Mouse (Mus musculus): ENCODE data around the gene Nptxr.

The Nptxr gene

GRCm38 (mm10) chr15:79804352-79805071 lies at the start of gene Nptxr:
Gene Nptxr (minus strand): TSS chr15:79804766.
- no peak for DNase-seq (ENCODE audit: low read depth, low spot score)

GRCm38 (mm10) chr15:79850143-79850542 lies 45.6 kb upstream of the Nptxr start:
- no peak for DNase-seq (ENCODE audit: low read depth, low spot score)

GRCm38 (mm10) chr15:79847100-79847499 lies 42.5 kb upstream of the Nptxr start:
- no peak for DNase-seq (ENCODE audit: low read depth, low spot score)

GRCm38 (mm10) chr15:79845986-79846385 lies 41.4 kb upstream of the Nptxr start:
- no peak for DNase-seq (ENCODE audit: low read depth, low spot score)

- no peak for DNase-seq (ENCODE audit: low read depth, low spot score)
Measured at GRCm38 (mm10) chr15:79842985-79843384, 38.4 kb upstream of the Nptxr start.

GRCm38 (mm10) chr15:79840281-79840680 lies 35.7 kb upstream of the Nptxr start:
- no peak for DNase-seq (ENCODE audit: low read depth, low spot score)

GRCm38 (mm10) chr15:79834881-79835260 lies 30.3 kb upstream of the Nptxr start:
- no peak for DNase-seq (ENCODE audit: low read depth, low spot score)

GRCm38 (mm10) chr15:79834130-79834880 lies 29.7 kb upstream of the Nptxr start, which contains the start of the genes Npcd and Cbx6:
Gene Npcd (minus strand): TSS chr15:79834237.
Gene Cbx6 (minus strand): TSS chr15:79834688.
- no peak for DNase-seq (ENCODE audit: low read depth, low spot score)

- DNase-seq (ENCODE audit: low read depth, low spot score) = no peak
Measured at GRCm38 (mm10) chr15:79833251-79834050, 28.9 kb upstream of the Nptxr start.

GRCm38 (mm10) chr15:79832064-79832900 lies 27.7 kb upstream of the Nptxr start:
- peak; percentile 46 for DNase-seq (ENCODE audit: low read depth, low spot score)

- DNase-seq (ENCODE audit: low read depth, low spot score) = peak; percentile 71
Measured at GRCm38 (mm10) chr15:79830388-79830787, 25.8 kb upstream of the Nptxr start.

- DNase-seq (ENCODE audit: low read depth, low spot score) = no peak
Measured at GRCm38 (mm10) chr15:79829431-79829830, 24.9 kb upstream of the Nptxr start.

- no peak for DNase-seq (ENCODE audit: low read depth, low spot score)
Measured at GRCm38 (mm10) chr15:79828366-79829035, 23.9 kb upstream of the Nptxr start.

- DNase-seq (ENCODE audit: low read depth, low spot score) = no peak
Measured at GRCm38 (mm10) chr15:79827778-79828210, 23.2 kb upstream of the Nptxr start.

- DNase-seq (ENCODE audit: low read depth, low spot score) = no peak
Measured at GRCm38 (mm10) chr15:79827061-79827777, 22.7 kb upstream of the Nptxr start.

GRCm38 (mm10) chr15:79826221-79826935 lies 21.8 kb upstream of the Nptxr start:
- no peak for DNase-seq (ENCODE audit: low read depth, low spot score)

- no peak for DNase-seq (ENCODE audit: low read depth, low spot score)
Measured at GRCm38 (mm10) chr15:79825146-79825825, 20.7 kb upstream of the Nptxr start.

GRCm38 (mm10) chr15:79823588-79824280 lies 19.2 kb upstream of the Nptxr start:
- no peak for DNase-seq (ENCODE audit: low read depth, low spot score)

All from c-Kit-negative CD71-positive TER-119-positive erythroid progenitor cells, embryonic 14.5 days (primary cell).